Mouse (Mus musculus) forebrain, embryonic 13.5 days (tissue): ENCODE measurements at regions not wholly inside any gene's neighbourhood (a gene's known extent, or its start where the extent isn't known, plus 50 kb on each side); places are given as distances from the start of the nearest gene placed in this dataset.

Source experiments
- ATAC-seq: fragments of 200-750 bp; cut with Nextera tagmentation; 2 replicates; pipeline ENCODE4 v1.8.0; 2017
- H3K27ac ChIP-seq: fragments of 300-500 bp; sonication (generic); 2 replicates; pipeline ENCODE4 v1.5.1; 2015; ENCODE audit warnings: inconsistent platforms, mild to moderate bottlenecking, moderate library complexity
- H3K27me3 ChIP-seq: fragments of 300-500 bp; sonication (generic); 2 replicates; pipeline ENCODE4 v1.6.1; 2015; ENCODE audit warnings: mild to moderate bottlenecking, inconsistent platforms
- H3K36me3 ChIP-seq: fragments of 300-500 bp; sonication (generic); 2 replicates; pipeline ENCODE4 v1.6.1; 2015; ENCODE audit warnings: mild to moderate bottlenecking, inconsistent platforms; ENCODE audit not compliant: poor library complexity, severe bottlenecking
- H3K4me1 ChIP-seq: fragments of 300-500 bp; sonication (generic); 2 replicates; pipeline ENCODE4 v1.6.1; 2015; ENCODE audit warnings: inconsistent platforms
- H3K4me2 ChIP-seq: fragments of 300-500 bp; sonication (generic); 2 replicates; pipeline ENCODE4 v1.6.1; 2015; ENCODE audit warnings: inconsistent platforms, mild to moderate bottlenecking, moderate library complexity
- H3K4me3 ChIP-seq: fragments of 300-500 bp; sonication (generic); 2 replicates; pipeline ENCODE4 v1.5.1; 2015; ENCODE audit warnings: mild to moderate bottlenecking, inconsistent platforms
- H3K9ac ChIP-seq: fragments of 300-500 bp; sonication (generic); 2 replicates; pipeline ENCODE4 v1.6.1; 2015; ENCODE audit warnings: mild to moderate bottlenecking, inconsistent platforms
- H3K9me3 ChIP-seq: fragments of 300-500 bp; sonication (generic); replicated peaks from 2 replicates; pipeline ENCODE4 v1.6.1; 2016; ENCODE audit warnings: inconsistent platforms
- WGBS: fragments of 180-500 bp; shearing (Covaris S2); methylation state at CpG from one replicate; pipeline ENCODE4 v1.1.7; 2015; 5-methylcytosine and 5-hydroxymethylcytosine counted together

DNA sequence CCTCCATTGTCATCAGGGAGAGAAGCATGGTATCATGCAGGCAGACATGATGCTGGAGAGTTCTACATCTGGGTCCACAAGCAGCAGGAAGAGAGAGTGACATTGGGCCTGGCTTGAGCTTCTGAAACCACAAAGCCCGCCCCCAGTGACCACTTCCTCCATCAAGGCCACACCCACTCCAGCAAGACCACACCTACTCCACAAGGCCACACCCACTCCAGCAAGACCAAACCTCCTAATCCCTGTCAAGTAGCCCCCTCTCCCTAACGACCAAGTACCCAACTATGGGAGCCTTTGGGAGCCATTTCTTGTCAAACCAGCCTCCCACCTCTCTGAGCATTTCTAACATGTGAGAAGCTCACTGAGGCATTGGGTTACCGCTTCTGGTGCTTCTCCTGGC is 209.6 kb downstream of the Rpap3 start:
- no peak overlapping the region for H3K4me3 ChIP-seq
- no peaks in the 10 kb centered on the region for H3K4me1 ChIP-seq
- H3K27ac ChIP-seq: no peak overlapping the region
- H3K9ac ChIP-seq: no peak overlapping the region
- ATAC-seq: no peak
- no peaks in the 10 kb centered on the region for H3K27me3 ChIP-seq
- H3K4me2 ChIP-seq: no peak overlapping the region
- 77% methylated on average over 3 of the region's 3 CpGs for WGBS
- H3K36me3 ChIP-seq: no peaks in the 10 kb centered on the region
- H3K9me3 ChIP-seq: no peaks in the 10 kb centered on the region

DNA sequence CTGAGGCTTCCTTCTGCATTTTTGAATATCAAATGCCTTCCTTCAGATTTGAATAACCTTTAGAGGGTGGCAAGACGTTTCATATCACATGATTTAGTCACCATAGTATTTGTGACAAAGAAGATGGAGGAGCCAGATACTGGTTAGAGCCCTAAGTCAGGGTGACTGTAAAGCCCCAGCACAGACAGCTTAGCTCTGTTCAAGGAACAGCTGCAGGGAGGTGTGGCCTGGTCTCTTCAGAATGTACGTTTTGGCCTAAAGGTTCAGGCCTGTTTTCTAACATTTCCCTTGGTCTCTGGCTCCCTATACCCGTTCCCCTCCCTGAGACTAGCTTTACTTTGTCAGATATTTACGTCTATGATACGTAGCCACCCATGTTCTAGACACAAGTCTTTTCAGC is 212.3 kb downstream of the Rpap3 start:
- ATAC-seq: no peak
- H3K27ac ChIP-seq: no peak overlapping the region
- H3K9ac ChIP-seq: no peak overlapping the region
- no peaks in the 10 kb centered on the region for H3K4me1 ChIP-seq
- no peaks in the 10 kb centered on the region for H3K9me3 ChIP-seq
- no peaks in the 10 kb centered on the region for H3K36me3 ChIP-seq
- WGBS: 83% methylated on average over 5 of the region's 5 CpGs
- no peaks in the 10 kb centered on the region for H3K27me3 ChIP-seq
- H3K4me2 ChIP-seq: no peak overlapping the region
- no peak overlapping the region for H3K4me3 ChIP-seq

DNA sequence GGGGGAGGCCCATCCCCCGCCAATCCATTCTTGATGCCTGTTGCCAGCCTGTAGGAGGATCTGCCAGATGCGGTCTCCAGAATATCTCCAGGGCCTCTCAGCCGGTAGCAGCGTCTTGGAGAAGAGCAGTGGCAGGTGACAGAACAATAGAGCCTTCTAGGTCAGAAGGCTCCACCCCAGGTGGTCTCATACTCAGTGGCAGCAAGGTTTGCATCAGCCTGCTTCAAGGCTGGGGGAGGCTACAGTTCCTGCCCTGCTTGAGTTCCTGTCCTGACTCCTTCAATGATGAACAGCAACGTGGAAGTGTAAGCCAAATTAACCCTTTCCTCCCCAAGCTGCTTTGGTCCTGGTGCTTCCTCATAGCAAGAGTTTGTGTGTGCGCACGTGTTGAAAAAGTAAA is 213.8 kb downstream of the Rpap3 start:
- Histone ChIP-seq H3K4me2 (no peak overlapping the region), H3K9ac (no peak overlapping the region), H3K9me3 (no peaks in the 10 kb centered on the region), H3K4me1 (no peaks in the 10 kb centered on the region), H3K36me3 (no peaks in the 10 kb centered on the region), H3K4me3 (no peak overlapping the region), H3K27ac (no peak overlapping the region), H3K27me3 (no peaks in the 10 kb centered on the region)
- WGBS: 73% methylated on average over 7 of the region's 7 CpGs
- ATAC-seq: no peak

DNA sequence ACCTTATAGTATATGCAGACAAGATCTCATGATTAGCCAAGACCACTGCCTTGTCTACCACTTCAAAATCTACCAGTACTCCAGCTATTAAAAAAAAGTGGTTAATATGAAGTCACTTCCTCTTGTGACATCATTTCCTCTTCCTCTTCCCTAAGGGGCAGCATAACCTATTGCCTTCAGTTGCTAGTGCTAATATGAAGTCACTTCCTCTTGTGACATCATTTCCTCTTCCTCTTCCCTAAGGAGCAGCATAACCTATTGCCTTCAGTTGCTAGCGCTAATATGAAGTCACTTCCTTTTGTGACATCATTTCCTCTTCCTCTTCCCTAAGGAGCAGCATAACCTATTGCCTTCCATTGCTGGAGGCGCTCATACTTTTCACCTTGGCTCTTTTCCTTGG is 218.2 kb downstream of the Rpap3 start:
- no peaks in the 10 kb centered on the region for H3K36me3 ChIP-seq
- H3K9me3 ChIP-seq: no peaks in the 10 kb centered on the region
- ATAC-seq: no peak
- no peak overlapping the region for H3K27ac ChIP-seq
- no peak overlapping the region for H3K4me2 ChIP-seq
- WGBS: 92% methylated on average over 2 of the region's 2 CpGs
- H3K4me1 ChIP-seq: no peaks in the 10 kb centered on the region
- no peak overlapping the region for H3K9ac ChIP-seq
- no peak overlapping the region for H3K4me3 ChIP-seq
- no peaks in the 10 kb centered on the region for H3K27me3 ChIP-seq

DNA sequence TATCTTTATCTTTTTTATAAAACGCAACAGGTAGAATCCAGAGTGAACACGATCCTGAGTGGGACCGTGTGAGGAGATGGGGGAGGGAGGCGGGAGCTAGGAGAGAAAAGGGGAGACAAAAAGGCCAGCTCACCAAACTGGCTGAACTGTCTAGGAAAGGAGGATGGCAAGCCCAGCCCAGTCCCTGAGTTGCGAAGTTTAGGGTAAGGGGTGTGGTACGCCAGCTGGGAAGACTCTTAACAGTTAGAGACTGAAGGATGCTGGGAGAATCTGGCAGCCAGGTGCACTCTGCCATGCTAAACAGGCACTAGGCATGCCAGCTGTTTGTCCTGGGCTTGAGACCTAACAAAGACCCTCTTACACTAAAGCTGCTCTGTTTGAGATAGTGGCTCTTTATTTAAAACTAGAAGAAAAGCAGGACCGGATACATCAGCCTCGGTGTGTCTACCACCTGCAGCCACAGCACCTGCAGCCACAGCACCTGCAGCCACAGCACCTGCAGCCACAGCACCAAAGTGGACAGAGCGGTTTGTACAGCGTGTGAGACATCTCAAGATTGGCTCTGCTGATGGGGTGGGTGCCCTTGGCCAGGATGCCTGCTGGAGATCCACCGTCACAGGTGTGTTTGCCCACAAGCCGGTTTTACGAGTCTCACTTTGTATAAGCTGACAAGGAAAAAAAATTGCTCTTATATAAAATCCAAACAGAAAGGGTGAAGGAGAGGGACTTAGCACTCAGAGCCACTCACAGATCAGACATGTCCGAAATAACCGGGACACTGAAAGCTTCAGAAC is 225.1 kb upstream of the Amigo2 start:
- Histone ChIP-seq H3K9me3 (no peaks in the 10 kb centered on the region), H3K4me3 (no peak overlapping the region), H3K36me3 (no peaks in the 10 kb centered on the region), H3K9ac (no peak overlapping the region), H3K27ac (no peak overlapping the region), H3K27me3 (no peaks in the 10 kb centered on the region), H3K4me1 (no peaks in the 10 kb centered on the region), H3K4me2 (no peak overlapping the region)
- ATAC-seq: no peak
- WGBS: 88% methylated on average over 15 of the region's 15 CpGs

DNA sequence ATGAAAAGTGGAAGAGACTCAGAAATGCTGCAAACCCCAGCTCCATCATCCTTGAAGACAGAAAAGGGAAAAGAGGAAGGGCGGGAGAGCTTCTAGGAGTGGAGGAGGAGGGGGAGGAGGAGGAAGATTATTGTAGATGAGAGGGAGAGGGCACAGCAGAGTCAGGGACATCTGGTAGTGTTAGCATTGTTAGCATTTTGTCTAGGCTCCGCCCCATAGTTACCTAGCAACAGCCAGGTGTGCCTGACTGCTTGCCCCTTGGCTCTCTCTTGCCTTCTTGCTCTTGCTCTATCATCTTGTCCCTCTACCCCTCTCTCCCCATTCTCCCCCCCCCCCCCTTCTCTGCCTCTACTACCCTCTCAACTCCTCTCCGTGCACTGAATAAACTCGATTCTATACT is 224.4 kb upstream of the Amigo2 start:
- WGBS: 90% methylated on average over 4 of the region's 4 CpGs

DNA sequence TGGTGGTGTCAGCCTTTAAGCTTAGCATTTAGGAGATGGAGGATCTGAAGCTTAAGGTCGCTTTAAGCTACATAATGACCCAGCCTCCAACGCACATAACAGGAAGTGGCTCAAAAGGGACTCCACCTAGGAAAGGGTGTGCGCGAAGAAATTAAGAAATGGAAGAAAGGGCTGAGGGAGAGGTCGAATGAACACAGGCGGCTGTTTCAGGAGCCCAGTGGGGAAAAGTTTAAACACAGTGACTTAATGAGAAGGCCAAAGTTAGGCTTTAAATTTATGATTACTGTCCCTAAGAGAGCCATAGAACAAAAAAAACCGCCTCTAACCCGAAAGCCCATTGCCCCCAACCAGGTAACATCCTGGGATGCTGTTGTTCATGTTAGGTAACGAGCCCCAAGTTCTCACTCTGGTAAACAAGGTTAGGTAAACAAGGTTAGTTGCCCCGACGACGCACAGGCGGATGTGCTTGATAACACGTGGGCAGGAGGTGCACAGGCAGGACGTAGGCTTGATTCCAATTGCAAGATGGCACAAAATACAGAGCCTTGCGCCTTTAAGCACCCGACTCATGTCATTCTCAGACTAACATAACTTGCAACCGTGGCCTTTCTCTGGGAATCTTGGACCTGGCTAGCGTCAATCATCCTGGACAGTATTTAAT is 222.7 kb upstream of the Amigo2 start:
- no peak overlapping the region for H3K27ac ChIP-seq
- no peak overlapping the region for H3K4me2 ChIP-seq
- no peaks in the 10 kb centered on the region for H3K27me3 ChIP-seq
- ATAC-seq: no peak
- no peak overlapping the region for H3K9ac ChIP-seq
- H3K9me3 ChIP-seq: no peaks in the 10 kb centered on the region
- H3K36me3 ChIP-seq: no peaks in the 10 kb centered on the region
- 86% methylated on average over 19 of the region's 19 CpGs for WGBS
- no peaks in the 10 kb centered on the region for H3K4me1 ChIP-seq
- H3K4me3 ChIP-seq: no peak overlapping the region

More for the DNA sequence above, 224.4 kb upstream of the Amigo2 start:
- H3K9me3 ChIP-seq: no peaks in the 10 kb centered on the region
- H3K4me3 ChIP-seq: no peak overlapping the region
- no peak for ATAC-seq
- no peaks in the 10 kb centered on the region for H3K27me3 ChIP-seq
- H3K4me1 ChIP-seq: no peaks in the 10 kb centered on the region
- H3K36me3 ChIP-seq: no peaks in the 10 kb centered on the region
- H3K9ac ChIP-seq: no peak overlapping the region
- H3K4me2 ChIP-seq: no peak overlapping the region
- no peak overlapping the region for H3K27ac ChIP-seq

DNA sequence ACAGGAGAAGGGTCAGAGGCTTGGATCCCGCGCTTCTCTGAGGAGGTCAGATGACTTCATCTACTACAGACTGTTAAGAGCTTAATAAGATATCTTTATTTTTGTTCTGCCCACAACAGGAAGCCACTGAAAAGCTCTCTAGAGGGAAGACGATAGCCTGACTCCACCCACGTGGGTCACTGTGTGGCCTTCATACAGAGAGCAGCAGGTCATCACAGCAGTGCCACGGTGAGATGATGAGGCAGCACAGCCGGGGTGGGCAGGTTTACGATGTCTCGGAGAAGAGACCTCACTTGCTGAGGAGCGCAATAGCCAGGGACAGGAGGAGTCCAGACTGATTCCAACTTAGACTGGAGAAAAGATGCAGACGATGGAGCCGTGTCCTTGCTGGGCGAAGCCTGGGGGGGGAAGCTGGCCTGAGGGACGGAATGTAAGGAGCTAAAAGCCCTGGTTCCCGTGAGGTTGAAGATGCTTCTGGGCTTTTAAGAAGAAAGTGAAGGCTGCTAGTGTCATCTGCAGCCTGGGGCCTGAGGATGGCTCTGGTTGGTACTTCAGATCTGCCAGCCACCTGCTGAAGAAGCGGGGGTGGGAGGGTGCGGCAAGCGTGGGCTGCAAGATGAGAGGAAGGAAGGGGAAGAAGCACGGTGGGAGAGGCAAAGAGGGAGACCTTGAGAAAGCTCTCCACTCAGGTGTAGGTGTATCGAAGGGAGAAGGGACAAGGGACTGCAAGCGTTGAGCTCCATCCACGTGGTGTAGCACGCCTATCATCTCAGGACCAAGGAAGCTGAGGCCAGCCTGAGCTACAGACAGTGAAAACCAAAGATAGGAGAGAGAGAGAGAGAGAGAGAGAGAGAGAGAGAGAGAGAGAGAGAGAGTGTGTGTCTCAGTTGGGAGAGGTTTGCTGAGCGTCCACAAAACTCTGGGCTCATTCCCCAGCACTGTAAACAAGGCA is 221.9 kb upstream of the Amigo2 start:
- H3K27me3 ChIP-seq: no peaks in the 10 kb centered on the region
- H3K36me3 ChIP-seq: no peaks in the 10 kb centered on the region
- no peak overlapping the region for H3K4me2 ChIP-seq
- ATAC-seq: no peak
- 84% methylated on average over 23 of the region's 23 CpGs for WGBS
- H3K9me3 ChIP-seq: no peaks in the 10 kb centered on the region
- no peak overlapping the region for H3K4me3 ChIP-seq
- H3K4me1 ChIP-seq: no peaks in the 10 kb centered on the region
- no peak overlapping the region for H3K9ac ChIP-seq
- no peak overlapping the region for H3K27ac ChIP-seq

DNA sequence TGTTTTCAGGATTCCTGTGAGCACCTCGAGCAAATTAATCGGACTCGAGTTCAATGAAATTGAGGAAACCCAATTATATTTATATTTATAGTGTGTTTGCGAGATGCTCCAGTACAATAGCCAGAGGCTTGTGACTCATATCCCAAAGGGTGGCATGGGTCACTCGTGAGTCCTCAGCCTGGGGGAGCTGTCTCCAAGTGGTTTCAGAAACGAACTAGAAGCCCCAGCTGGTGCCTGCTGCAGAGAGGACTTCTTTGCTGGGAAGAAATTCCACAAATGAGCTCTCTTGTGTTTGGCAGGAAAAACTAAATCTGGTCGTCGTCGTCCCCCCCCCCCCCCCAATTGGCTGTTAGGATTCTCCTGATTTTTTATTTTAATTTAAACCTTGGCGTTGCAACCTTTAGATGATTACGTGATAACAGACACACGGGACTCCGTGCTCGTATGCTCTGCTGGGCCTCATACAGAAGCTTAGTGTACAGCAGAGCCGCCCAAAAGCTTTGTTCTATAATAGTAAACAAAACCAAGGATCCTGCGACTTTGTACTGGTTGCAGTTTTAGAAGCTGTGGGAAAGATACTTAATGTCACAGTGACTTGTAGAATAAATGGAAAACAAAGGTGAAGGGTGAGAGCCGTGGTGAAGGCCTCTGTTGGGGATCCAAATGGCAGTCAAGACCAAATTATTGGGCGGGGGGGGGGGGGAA is 220.8 kb upstream of the Amigo2 start:
- 84% methylated on average over 18 of the region's 18 CpGs for WGBS
- Histone ChIP-seq H3K9me3 (no peaks in the 10 kb centered on the region), H3K27me3 (no peaks in the 10 kb centered on the region)

DNA sequence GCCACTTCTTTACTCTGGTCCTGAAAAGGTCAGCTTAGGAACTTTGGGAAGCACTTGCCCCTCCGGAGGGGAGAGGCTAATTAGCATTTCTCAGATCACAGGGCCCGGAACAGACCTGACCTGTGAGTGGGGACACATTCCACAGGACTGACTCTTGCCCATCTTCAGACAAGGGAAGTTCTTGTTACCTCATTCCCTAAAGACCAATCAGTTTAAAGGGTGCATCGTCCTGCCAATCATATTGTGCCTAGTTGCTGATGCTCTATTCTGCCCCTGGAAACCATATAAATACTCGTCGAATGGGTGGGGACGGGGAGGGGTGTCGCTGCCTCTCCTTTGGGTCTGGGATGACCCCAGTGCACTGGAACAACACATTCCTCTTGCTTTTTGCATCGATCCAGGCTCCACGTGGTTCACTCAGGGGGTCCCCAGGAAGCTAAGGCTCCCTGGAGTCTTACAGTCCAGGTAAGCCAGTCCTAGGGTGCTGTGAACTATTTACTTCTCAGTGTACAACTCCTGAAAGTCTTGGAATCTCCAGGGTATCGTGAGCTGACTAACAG is 219.9 kb upstream of the Amigo2 start:
- Histone ChIP-seq H3K9me3 (no peaks in the 10 kb centered on the region), H3K4me3 (no peak overlapping the region), H3K27me3 (no peaks in the 10 kb centered on the region), H3K4me2 (no peak overlapping the region), H3K4me1 (no peaks in the 10 kb centered on the region), H3K27ac (no peak overlapping the region), H3K36me3 (no peaks in the 10 kb centered on the region), H3K9ac (no peak overlapping the region)
- ATAC-seq: no peak
- WGBS: 84% methylated on average over 10 of the region's 10 CpGs

More for the DNA sequence above, 220.8 kb upstream of the Amigo2 start:
- Histone ChIP-seq H3K4me1 (no peaks in the 10 kb centered on the region), H3K36me3 (no peaks in the 10 kb centered on the region), H3K9ac (no peak overlapping the region), H3K4me2 (no peak overlapping the region), H3K27ac (no peak overlapping the region), H3K4me3 (no peak overlapping the region)
- ATAC-seq: no peak

DNA sequence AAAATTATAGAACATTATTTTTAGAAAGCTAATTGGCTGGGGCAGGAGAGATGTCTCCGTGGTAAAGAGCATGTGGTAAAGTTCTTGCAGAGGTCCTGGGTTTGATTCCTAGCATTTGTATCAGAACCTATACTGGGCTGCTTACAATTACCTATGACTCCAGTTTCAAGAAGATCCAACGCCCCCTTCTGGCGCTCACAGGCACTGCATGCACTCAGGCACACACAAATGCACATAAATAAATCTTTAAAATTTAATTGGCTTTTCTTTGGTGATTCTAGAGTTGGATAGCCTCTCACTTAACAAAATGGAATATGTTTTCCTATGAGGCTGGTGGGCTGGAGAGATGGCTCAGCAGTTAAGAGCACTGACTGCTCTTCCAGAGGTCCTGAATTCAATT is 219.0 kb upstream of the Amigo2 start:
- Histone ChIP-seq H3K27ac (no peak overlapping the region), H3K4me1 (no peaks in the 10 kb centered on the region), H3K4me2 (no peak overlapping the region), H3K27me3 (no peaks in the 10 kb centered on the region), H3K4me3 (no peak overlapping the region), H3K9ac (no peak overlapping the region), H3K9me3 (no peaks in the 10 kb centered on the region), H3K36me3 (no peaks in the 10 kb centered on the region)
- WGBS: 64% methylated on average over 3 of the region's 3 CpGs
- no peak for ATAC-seq
